Mouse (Mus musculus) thymus, adult 2 months (tissue): ENCODE data around the gene Elavl4. TPM values are rescaled to one million over a fixed set of nuclear protein-coding genes. Genes with fewer than 3 reads are reported as not detected.

Source experiments
- DNase-seq: peaks from one replicate; pipeline ENCODE4 v3.0.0; 2021
- H3K27ac ChIP-seq: fragments of 200-500 bp; 2 replicates; pipeline ENCODE4 v1.5.1; 2012; ENCODE audit warnings: low read length, control low read depth; ENCODE audit not compliant: control insufficient read depth, insufficient read depth
- H3K27me3 ChIP-seq: fragments of 200-500 bp; 2 replicates; pipeline ENCODE4 v1.6.1; 2012; ENCODE audit warnings: mild to moderate bottlenecking, low read length, moderate library complexity, mixed read lengths; ENCODE audit not compliant: control insufficient read depth, insufficient read depth
- H3K36me3 ChIP-seq: fragments of 200-500 bp; 2 replicates; pipeline ENCODE4 v1.6.1; 2012; ENCODE audit warnings: mild to moderate bottlenecking, low read length, moderate library complexity; ENCODE audit not compliant: control insufficient read depth, insufficient read depth
- H3K4me1 ChIP-seq: fragments of 200-500 bp; replicated peaks from 2 replicates; pipeline ENCODE4 v1.6.1; 2012; ENCODE audit warnings: low read length; ENCODE audit not compliant: control insufficient read depth, insufficient read depth
- H3K4me3 ChIP-seq: fragments of 200-500 bp; 2 replicates; pipeline ENCODE4 v1.5.1; 2012; ENCODE audit warnings: mild to moderate bottlenecking, low read length, control low read depth, moderate library complexity; ENCODE audit not compliant: control insufficient read depth, insufficient read depth
- CTCF ChIP-seq: fragments of 200-500 bp; IDR thresholded peaks from 2 replicates; pipeline ENCODE4 v1.5.1; 2012; ENCODE audit warnings: mild to moderate bottlenecking, control low read depth, low read length, moderate library complexity, borderline replicate concordance; ENCODE audit not compliant: control insufficient read depth, poor library complexity, insufficient read depth; ENCODE audit errors: extremely low read depth
- POLR2A ChIP-seq: fragments of 200-500 bp; IDR thresholded peaks from 2 replicates; pipeline ENCODE4 v1.6.1; 2012; ENCODE audit warnings: mild to moderate bottlenecking, low read length, control low read depth, moderate library complexity; ENCODE audit not compliant: control insufficient read depth, poor library complexity, insufficient read depth; ENCODE audit errors: extremely low read depth
- WGBS: fragments of 180-500 bp; shearing (Covaris S2); methylation state at CpG from one replicate; pipeline ENCODE4 v1.1.7; 2018; 5-methylcytosine and 5-hydroxymethylcytosine counted together
- polyA plus RNA-seq: library from polyadenylated mRNA; depleted of rRNA; stranded (reverse); fragments of >200 nt; gene quantifications from 2 replicates; pipeline ENCODE4 v1.2.3, GENCODE M21; 2012; rRNA removed

The Elavl4 gene
- 0.05 and 3.0 TPM in 2 replicates for polyA plus RNA-seq

GRCm38 (mm10) chr4:110351178-110352000 lies at the start of gene Elavl4:
Gene Elavl4, minus strand, starts transcription at chr4:110351909.
- Histone ChIP-seq H3K27me3 (peaks cover 6% of the 10 kb centered on the region; the same call in 1 of the 2 replicates), H3K36me3 (no peaks in the 10 kb centered on the region), H3K4me1 (no peaks in the 10 kb centered on the region), H3K27ac (no peak within 1 kb of the TSS), H3K4me3 (no peak within 1 kb of the TSS)
- WGBS = 3% methylated on average over 75 of the region's 75 CpGs
- DNase-seq = peak; percentile 2
- TF ChIP-seq POLR2A (no peak), CTCF (0 out of 2 replicates have a peak, but pooled peaks have one; percentile 39)

DNA sequence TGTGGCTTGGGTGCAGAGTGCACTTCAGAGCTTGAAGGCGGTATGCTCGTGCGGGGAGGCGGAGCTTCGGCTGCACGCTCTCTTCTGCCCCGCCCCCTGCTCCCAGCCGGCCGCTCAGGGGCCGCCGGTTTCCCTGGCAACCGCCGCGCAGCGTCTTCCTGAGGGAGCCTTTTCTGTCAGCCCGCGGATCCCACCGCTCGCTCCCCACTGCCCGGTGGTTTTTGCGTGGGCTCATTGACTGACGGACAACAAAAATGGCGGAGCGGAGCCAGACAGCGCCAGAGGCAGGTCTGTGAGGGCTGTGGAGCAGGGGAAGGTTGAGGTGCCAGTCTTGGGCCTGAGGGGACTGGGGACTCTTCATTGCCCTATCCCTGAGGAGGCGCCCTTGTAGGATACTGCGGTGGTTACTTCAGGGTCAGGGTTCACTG lies 45.9 kb upstream of the Elavl4 start, which contains the start of gene Agbl4:
Agbl4 (plus strand) TSS at position 44 of the 428 bp plus-strand sequence.
- TF ChIP-seq CTCF (no peak), POLR2A (no peak)
- Histone ChIP-seq H3K27ac (no peak within 1 kb of the TSS), H3K4me1 (peaks cover 3% of the 10 kb centered on the region; the same call in 1 of the 2 replicates), H3K4me3 (no peak within 1 kb of the TSS), H3K36me3 (no peaks in the 10 kb centered on the region), H3K27me3 (no peaks in the 10 kb centered on the region)
- peak; percentile 14 for DNase-seq
- 5% methylated on average over 27 of the region's 27 CpGs for WGBS

DNA sequence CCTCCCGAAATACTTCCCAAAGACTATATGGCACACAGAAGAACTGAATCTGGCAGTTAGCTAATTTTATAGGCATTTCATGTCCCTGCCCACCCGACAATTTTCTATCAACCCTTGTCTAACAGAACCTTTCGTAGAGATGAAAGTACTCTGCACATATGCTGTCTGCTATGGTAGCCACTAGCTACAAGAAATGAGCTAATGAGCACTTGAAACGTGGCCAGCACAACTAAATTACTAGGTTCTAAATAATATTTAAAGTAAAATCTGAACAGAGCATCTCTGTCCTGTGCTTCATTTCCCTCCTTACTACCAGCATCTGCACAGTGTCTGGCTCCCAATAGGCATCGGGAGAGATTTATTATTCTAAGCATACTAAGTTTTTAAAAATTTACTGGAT lies 44.5 kb upstream of the Elavl4 start:
- DNase-seq = no peak
- Histone ChIP-seq H3K36me3 (no peaks in the 10 kb centered on the region), H3K27me3 (no peaks in the 10 kb centered on the region), H3K27ac (no peak overlapping the region), H3K4me1 (peaks cover 3% of the 10 kb centered on the region; the same call in 1 of the 2 replicates), H3K4me3 (no peak overlapping the region)
- TF ChIP-seq POLR2A (no peak), CTCF (no peak)
- 91% methylated on average over 5 of the region's 5 CpGs for WGBS

GRCm38 (mm10) chr4:110360568-110360967 lies 8.9 kb upstream of the Elavl4 start:
- Histone ChIP-seq H3K4me3 (no peak overlapping the region), H3K27me3 (no peaks in the 10 kb centered on the region), H3K27ac (no peak overlapping the region), H3K4me1 (no peaks in the 10 kb centered on the region), H3K36me3 (no peaks in the 10 kb centered on the region)
- TF ChIP-seq POLR2A (no peak), CTCF (no peak)
- DNase-seq = no peak
- 78% methylated on average over 2 of the region's 2 CpGs for WGBS

DNA sequence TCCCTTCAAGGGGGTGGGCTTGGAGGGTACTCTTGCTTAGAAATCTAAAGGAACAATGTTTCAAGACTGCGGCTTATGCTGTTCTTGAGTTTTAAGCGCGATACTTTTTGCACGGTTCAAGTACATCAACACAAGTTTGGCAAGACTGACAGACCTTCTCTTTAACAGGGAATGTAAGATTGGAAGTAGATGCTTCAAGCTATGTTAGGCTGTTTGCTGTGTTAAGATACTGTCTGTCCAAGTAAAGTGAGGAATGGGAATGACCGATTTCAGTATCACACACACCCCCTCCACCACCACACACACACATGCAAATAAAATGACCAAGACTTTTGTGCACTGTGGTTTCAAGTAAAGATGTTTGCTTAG lies 276 bp upstream of the Elavl4 start:
- H3K27me3 ChIP-seq = peaks cover 6% of the 10 kb centered on the region; the same call in 1 of the 2 replicates
- no peak overlapping the region for H3K4me3 ChIP-seq
- no peak for DNase-seq
- no peak overlapping the region for H3K27ac ChIP-seq
- 14% methylated on average over 5 of the region's 5 CpGs for WGBS
- H3K4me1 ChIP-seq = no peaks in the 10 kb centered on the region
- H3K36me3 ChIP-seq = no peaks in the 10 kb centered on the region
- TF ChIP-seq CTCF = no peak
- TF ChIP-seq POLR2A = no peak

DNA sequence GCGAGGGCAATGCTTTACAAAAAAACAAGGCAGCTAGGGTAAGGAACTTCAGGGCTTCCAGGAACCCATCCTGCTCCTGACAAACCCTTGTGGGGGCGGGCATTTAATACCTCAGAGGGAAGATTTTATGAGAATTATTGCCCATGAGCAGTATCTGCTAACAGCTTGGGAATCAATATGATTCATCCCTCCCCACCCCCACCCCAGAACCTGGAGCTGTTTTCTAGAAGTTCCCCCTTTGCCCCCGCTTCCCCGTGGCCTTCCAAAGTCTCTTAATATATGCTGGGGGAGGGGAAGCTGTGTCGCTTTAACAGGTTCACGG lies 892 bp downstream of the Elavl4 start:
- WGBS = 18% methylated on average over 6 of the region's 6 CpGs
- Histone ChIP-seq H3K27me3 (peaks cover 6% of the 10 kb centered on the region; the same call in 1 of the 2 replicates), H3K4me3 (no peak overlapping the region), H3K27ac (no peak overlapping the region), H3K4me1 (no peaks in the 10 kb centered on the region), H3K36me3 (no peaks in the 10 kb centered on the region)
- DNase-seq = no peak
- TF ChIP-seq CTCF = no peak
- no peak for TF ChIP-seq POLR2A

- Histone ChIP-seq H3K4me3 (no peak overlapping the region), H3K4me1 (no peaks in the 10 kb centered on the region), H3K27me3 (no peaks in the 10 kb centered on the region), H3K27ac (no peak overlapping the region), H3K36me3 (no peaks in the 10 kb centered on the region)
- no peak for DNase-seq
- TF ChIP-seq CTCF (no peak), POLR2A (no peak)
- 52% methylated on average over 3 of the region's 3 CpGs for WGBS
Measured at GRCm38 (mm10) chr4:110323912-110324311, 27.8 kb downstream of the Elavl4 start.
